Mouse (Mus musculus): ENCODE results near the gene Mcm10.
"Not testable (repeated sequence)": the region's sequence is repeated elsewhere in the genome, so short reads cannot be mapped to it uniquely, and the experiment has no call there.

Gene Mcm10

DNA sequence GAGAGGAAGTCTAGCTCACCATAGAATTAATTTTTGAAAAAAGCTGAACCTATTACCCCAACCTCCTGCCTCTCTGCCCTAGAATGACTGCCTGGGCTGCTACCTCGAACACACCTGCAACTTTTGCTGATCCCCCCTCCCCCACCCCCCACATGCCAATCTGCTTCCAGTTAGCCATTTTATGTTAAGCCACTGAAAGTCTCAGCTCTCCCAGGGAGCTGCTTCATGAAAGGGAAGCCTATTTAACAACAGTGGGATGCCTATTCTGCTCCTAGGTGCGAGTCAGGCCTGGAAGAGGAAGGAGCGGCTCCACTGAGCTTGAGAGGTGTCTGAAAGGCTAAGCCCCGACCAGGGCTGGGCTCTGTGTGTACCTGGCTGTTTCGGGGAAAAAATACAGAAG lies 28.6 kb downstream of the Mcm10 start:
- no peak for DNase-seq

- peak; percentile 63 for DNase-seq
Observed at GRCm38 (mm10) chr2:4978091-4978490, 34.5 kb downstream of the Mcm10 start.

DNA sequence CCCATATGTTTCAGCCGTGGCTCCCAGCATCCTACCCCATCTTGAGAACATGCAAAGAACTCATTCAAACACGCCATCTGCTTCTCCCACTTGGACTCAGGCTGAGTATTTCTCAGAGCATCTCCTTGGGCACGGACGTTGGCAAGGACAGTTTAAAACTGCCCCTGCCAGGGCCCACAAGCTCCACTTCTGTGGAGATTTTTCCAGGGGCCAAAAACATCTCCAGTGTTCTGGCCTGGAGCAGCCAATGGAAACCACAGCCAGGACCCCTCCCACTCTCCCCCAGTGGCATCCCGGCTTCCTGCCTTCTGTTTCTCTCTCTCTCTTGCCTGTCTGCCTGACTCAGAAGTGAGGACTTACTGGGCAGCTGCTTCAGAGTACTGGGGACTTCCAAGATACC lies 36.8 kb downstream of the Mcm10 start, which contains the start of gene Ucma:
Ucma (plus strand) TSS at position 316 of the 400 bp plus-strand sequence.
- DNase-seq: peak; percentile 38

DNA sequence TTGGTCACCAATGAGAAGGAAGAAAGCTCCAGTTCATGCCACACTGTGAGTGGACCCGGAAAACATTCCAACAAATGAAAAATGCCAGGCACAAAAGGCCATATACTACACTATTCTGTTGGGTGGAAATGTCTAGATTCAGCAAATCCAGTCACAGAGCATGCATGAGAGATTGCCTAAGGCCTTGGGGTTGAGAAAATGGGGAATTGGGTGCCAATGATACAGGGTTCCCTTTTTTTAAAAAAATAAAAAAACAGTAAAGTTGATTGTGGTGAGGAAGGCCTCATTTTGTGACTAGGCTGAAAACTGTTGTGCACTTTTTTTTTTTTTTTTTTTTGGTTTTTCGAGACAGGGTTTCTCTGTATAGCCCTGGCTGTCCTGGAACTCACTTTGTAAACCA lies 43.5 kb downstream of the Mcm10 start:
- no peak for DNase-seq

- no peak for DNase-seq
Observed at GRCm38 (mm10) chr2:4967806-4968205, 44.8 kb downstream of the Mcm10 start.

GRCm38 (mm10) chr2:4958039-4958438 lies 54.6 kb downstream of the Mcm10 start:
- no peak for DNase-seq

DNA sequence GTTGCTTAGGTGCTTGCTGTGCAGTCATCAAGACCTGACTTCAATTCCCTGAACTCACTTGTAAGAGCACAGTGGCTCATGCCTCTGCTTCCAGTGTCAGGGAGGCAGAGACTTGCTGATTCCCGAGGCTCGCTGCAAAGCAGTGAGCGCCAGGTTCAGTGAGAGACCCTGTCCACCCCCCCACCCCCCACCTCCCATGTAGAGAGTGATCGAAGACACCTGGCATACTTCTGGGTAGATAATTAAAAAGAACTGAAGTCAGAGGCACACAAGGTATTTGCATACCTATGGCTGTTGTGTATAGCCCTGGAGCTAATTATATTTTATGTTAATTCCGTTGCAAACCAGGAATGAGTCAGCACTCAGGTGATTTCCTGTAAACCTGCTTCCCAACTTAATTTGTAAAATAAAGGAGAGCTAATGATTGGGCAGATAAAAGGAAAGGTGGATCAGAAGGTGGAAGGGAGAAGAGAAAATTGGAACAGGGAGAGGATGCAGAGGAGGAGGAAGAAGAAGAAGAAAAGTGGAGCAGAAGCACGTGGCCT lies 58.3 kb downstream of the Mcm10 start:
- DNase-seq: no peak

- no peak for DNase-seq
Observed at GRCm38 (mm10) chr2:4950986-4951385, 61.6 kb downstream of the Mcm10 start.

DNA sequence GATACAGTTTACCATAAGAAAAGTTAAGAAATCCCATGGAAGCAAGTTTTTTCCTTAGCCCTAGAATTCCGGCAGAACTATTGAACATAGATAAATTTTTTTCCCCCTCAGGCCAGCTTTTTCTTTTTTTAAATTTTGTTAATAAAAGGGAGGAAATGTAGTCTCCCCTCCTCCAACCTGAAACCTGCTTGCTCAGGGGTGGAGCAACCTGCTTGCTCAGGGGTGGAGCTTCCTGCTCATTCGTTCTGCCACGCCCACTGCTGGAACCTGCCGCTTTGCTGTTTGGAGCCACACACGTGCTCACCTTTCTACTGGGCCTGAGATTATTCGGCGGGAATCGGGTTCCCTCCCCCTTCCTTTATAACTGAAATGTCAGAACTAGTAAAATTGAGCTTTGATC lies 62.9 kb downstream of the Mcm10 start:
- not testable (repeated sequence) for DNase-seq

- no peak for DNase-seq
Observed at GRCm38 (mm10) chr2:4940861-4941260, 71.7 kb downstream of the Mcm10 start.
